Mouse (Mus musculus) bone marrow macrophage, adult 2 months (primary cell): ENCODE data around the gene Hipk2.

ENCODE experiments used
- CTCF ChIP-seq: IDR thresholded peaks from 2 replicates; pipeline ENCODE4 v1.5.1; 2012; ENCODE audit warnings: low read depth, mild to moderate bottlenecking, low read length, moderate library complexity
- POLR2A ChIP-seq: IDR thresholded peaks from 2 replicates; pipeline ENCODE4 v1.6.1; 2012; ENCODE audit warnings: mild to moderate bottlenecking, low read depth, low read length, borderline replicate concordance

DNA sequence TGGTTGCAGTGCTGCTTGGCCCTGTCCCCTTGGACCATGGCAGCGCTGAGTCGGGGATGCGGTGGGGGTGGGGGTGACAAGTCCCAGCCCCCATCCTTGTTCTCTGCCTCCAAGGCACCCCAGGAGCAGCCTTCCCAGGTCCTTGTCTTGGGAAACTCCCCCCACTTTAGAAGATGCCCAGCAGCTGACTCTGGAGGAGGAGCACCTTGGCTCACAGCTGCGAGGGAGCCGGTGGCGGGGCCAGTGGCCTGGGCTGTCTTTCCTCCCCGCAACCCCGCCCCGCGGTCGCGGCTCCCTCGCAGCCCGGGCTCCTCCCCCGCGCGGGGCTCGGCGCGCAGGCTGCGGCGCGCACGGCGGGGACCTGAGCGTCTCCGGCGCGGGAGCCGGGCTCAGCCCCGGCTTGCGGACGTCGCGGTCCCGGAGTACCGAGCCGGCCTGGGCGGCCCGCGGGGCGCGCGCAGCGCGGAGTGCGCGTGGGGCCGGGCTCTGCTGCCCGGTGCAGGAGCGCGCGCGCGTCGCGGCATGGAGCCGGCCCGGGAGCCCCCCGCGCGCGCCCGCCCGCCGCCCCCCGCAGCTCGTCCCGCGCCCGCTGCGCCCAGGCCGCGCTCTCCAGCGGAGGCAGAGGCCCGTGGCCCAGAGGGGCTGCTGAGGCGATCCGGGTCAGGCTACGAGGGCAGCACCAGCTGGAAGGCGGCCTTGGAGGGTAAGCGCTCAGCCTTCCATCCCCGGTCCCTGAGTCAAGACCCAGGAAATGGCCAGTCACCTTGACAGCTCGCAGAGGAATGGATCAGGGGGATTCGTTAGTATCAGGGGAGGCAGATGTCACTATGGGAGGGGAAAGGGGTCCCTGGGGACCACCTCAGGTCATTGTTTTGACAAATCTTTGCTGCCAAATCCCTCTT is 213.0 kb downstream of the Hipk2 start, which contains the start of gene Clec2l:
- TF ChIP-seq CTCF, result no peak
- TF ChIP-seq POLR2A, result no peak
